Mouse (Mus musculus): ENCODE measurements at regions not wholly inside any gene's neighbourhood (a gene's known extent, or its start where the extent isn't known, plus 50 kb on each side); places are given as distances from the start of the nearest gene placed in this dataset.

DNA sequence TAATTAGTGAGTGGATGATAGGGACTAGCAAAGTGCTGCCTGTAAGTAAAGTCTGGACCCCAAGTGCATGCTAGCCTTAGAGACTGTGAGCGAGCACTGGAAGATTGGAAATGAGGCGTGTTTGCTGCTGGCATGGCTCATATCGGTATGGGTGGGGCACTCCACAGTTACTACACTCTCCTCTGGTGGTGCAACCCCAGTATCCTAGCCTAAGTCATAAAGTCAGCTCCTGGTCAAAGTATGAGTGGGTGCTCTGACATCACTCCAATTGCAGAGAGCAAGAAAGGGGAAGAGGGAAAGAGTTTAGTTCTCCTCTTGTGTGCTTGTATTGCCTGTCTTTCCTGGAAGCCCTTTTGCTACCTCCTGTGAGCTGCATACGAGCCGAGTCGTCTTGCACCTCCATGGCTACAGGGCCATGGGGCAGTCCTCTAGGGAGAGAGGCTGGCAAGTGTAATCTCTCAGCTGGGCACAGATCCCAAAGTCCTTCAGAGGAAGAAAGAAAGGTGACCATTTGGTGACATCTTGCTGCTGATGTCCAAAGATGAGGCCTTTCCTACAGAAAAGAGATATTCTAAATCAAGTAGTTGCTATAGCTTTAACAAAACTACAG is 281.2 kb upstream of the Id2 start:
- Histone ChIP-seq H3K4me3 (ENCODE audit: low read depth, low read length) (no peak overlapping the region), H3K36me3 (ENCODE audit: control insufficient read depth, insufficient read depth) (no peaks in the 10 kb centered on the region), H3K27me3 (ENCODE audit: control insufficient read depth, insufficient read depth, low read depth, low read length) (no peaks in the 10 kb centered on the region), H3K4me1 (ENCODE audit: control insufficient read depth, low read depth, low read length) (no peaks in the 10 kb centered on the region), H3K9me3 (replicated peaks; ENCODE audit: control insufficient read depth, low read length) (no peaks in the 10 kb centered on the region), H3K9ac (ENCODE audit: low read depth, low read length) (no peak overlapping the region), H3K27ac (ENCODE audit: low read length) (no peak overlapping the region), H3K4me2 (ENCODE audit: low read depth, low read length) (no peak overlapping the region)
- WGBS (ENCODE audit: insufficient replicate concordance): 50% methylated on average over 6 of the region's 6 CpGs
- no peak for ATAC-seq (ENCODE audit: low read depth)

DNA sequence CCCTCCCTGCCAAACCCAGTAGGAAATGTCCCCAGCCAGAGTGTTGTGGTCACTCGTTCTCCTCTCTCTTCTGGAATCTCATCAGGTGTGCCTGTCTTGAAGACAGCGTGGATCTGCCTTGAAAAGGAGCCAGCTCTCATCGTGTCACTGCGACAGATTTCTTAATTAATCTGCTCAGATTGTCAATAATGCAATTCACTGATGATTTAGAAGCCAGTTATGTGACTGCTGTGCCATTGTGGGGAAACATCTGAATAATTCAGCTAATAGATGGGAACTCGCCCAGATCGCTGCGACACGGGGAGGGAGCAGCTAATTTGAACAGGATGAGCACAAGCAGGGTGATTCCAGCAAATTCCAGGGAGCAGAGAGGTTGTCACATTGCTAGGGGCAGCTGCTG is 279.5 kb upstream of the Id2 start:
- Histone ChIP-seq H3K9me3 (replicated peaks; ENCODE audit: control insufficient read depth, low read length) (no peaks in the 10 kb centered on the region), H3K27ac (ENCODE audit: low read length) (no peak overlapping the region), H3K27me3 (ENCODE audit: control insufficient read depth, insufficient read depth, low read depth, low read length) (no peaks in the 10 kb centered on the region), H3K36me3 (ENCODE audit: control insufficient read depth, insufficient read depth) (no peaks in the 10 kb centered on the region), H3K4me1 (ENCODE audit: control insufficient read depth, low read depth, low read length) (no peaks in the 10 kb centered on the region), H3K9ac (ENCODE audit: low read depth, low read length) (no peak overlapping the region), H3K4me3 (ENCODE audit: low read depth, low read length) (no peak overlapping the region), H3K4me2 (ENCODE audit: low read depth, low read length) (no peak overlapping the region)
- 62% methylated on average over 8 of the region's 8 CpGs for WGBS (ENCODE audit: insufficient replicate concordance)
- ATAC-seq (ENCODE audit: low read depth): no peak

DNA sequence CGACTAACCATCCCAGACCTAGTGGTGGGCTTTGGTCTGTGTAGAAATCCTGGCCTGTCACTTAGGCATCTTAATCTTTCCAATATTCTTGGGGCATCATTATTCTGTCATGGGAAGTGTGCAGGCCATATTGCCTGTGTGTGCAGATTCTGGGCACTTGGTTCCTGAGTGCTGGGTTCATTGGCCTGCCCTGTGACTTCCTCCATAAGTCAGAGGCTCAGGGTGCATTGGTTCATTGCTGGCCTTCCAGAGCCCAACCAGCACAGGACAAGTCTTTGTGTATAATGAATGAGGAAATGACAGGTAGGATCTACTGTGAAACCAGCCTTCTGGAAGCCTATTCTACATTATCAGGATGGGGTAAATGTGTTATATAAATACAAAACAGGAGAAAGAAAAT is 270.6 kb upstream of the Id2 start:
- 61% methylated on average over 1 of the region's 1 CpGs for WGBS (ENCODE audit: insufficient replicate concordance)
- H3K27ac ChIP-seq (ENCODE audit: low read length): no peak overlapping the region

DNA sequence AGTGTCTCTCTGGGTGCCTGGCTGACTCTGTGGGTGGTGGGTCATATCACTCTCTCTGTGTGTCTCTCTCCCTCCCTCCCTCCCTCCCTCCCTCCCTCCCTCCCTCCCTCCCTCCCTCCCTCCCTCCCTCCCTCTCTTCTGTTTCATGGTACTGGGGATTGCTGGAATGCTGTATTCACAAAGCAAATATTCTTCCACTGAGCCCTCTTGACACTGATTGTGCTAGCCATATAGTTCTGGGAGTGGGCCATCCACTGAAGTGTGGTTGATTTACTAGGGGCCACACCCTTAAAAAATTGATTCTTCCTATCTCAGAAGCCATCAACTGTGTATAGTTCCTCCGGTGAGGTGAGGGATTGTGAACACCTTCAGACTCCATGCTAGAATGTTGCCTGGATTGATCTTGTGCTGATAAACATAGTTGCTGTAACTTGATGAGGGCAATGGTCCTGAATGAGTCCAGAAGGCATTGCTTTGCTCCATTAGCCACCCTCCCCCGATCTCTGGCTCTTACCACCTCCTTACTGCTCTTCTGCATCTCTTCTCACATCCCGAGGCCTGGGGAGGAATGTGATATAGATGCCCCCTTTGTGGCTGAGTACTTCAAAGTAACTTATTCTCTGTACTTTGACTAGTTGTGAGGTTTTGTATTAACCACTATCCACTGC is 268.8 kb upstream of the Id2 start:
- Histone ChIP-seq H3K4me1 (ENCODE audit: control insufficient read depth, low read depth, low read length) (no peaks in the 10 kb centered on the region), H3K9me3 (replicated peaks; ENCODE audit: control insufficient read depth, low read length) (no peaks in the 10 kb centered on the region), H3K4me2 (ENCODE audit: low read depth, low read length) (no peak overlapping the region), H3K27ac (ENCODE audit: low read length) (no peak overlapping the region), H3K9ac (ENCODE audit: low read depth, low read length) (no peak overlapping the region), H3K36me3 (ENCODE audit: control insufficient read depth, insufficient read depth) (no peaks in the 10 kb centered on the region), H3K27me3 (ENCODE audit: control insufficient read depth, insufficient read depth, low read depth, low read length) (no peaks in the 10 kb centered on the region), H3K4me3 (ENCODE audit: low read depth, low read length) (no peak overlapping the region)
- WGBS (ENCODE audit: insufficient replicate concordance): 56% methylated on average over 3 of the region's 3 CpGs
- no peak for ATAC-seq (ENCODE audit: low read depth)

More for the DNA sequence above, 270.6 kb upstream of the Id2 start:
- H3K27me3 ChIP-seq (ENCODE audit: control insufficient read depth, insufficient read depth, low read depth, low read length): no peaks in the 10 kb centered on the region
- H3K4me2 ChIP-seq (ENCODE audit: low read depth, low read length): no peak overlapping the region
- no peaks in the 10 kb centered on the region for H3K36me3 ChIP-seq (ENCODE audit: control insufficient read depth, insufficient read depth)
- H3K4me1 ChIP-seq (ENCODE audit: control insufficient read depth, low read depth, low read length): no peaks in the 10 kb centered on the region
- H3K9me3 ChIP-seq (replicated peaks; ENCODE audit: control insufficient read depth, low read length): no peaks in the 10 kb centered on the region
- H3K9ac ChIP-seq (ENCODE audit: low read depth, low read length): no peak overlapping the region
- ATAC-seq (ENCODE audit: low read depth): no peak
- H3K4me3 ChIP-seq (ENCODE audit: low read depth, low read length): no peak overlapping the region

DNA sequence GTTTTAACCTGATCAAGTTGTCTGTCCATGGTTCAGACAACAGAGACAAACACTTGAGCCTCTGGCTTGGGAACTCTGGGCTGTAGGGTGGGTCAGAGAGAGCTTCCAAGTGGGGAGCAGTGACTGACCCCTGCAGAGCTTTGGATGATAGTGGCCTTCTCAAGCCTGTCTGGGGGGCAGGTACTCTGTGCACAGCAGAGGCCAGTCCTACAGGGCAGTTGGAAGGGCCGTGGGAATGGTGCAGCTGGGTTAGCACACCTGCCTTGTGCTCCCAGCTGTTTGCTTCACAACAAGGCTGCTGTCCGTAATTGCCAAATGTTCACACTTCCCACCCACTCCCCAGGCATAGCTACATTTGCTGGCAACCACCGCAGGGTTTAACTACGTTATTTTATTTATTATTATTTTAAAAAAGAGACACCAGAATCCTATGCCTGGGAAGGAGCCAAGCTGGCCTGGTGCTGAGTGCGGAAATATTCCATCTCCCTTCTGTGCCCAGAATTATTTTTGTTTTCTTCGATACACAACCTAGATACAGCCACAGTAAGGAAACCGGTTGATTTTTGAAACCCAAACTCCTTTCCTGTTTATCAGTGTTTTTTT is 268.1 kb upstream of the Id2 start:
- Histone ChIP-seq H3K27me3 (ENCODE audit: control insufficient read depth, insufficient read depth, low read depth, low read length) (no peaks in the 10 kb centered on the region), H3K4me3 (ENCODE audit: low read depth, low read length) (no peak overlapping the region), H3K36me3 (ENCODE audit: control insufficient read depth, insufficient read depth) (no peaks in the 10 kb centered on the region), H3K9me3 (replicated peaks; ENCODE audit: control insufficient read depth, low read length) (no peaks in the 10 kb centered on the region), H3K27ac (ENCODE audit: low read length) (no peak overlapping the region), H3K4me2 (ENCODE audit: low read depth, low read length) (no peak overlapping the region), H3K9ac (ENCODE audit: low read depth, low read length) (no peak overlapping the region), H3K4me1 (ENCODE audit: control insufficient read depth, low read depth, low read length) (no peaks in the 10 kb centered on the region)
- no peak for ATAC-seq (ENCODE audit: low read depth)
- WGBS (ENCODE audit: insufficient replicate concordance): 52% methylated on average over 7 of the region's 7 CpGs

DNA sequence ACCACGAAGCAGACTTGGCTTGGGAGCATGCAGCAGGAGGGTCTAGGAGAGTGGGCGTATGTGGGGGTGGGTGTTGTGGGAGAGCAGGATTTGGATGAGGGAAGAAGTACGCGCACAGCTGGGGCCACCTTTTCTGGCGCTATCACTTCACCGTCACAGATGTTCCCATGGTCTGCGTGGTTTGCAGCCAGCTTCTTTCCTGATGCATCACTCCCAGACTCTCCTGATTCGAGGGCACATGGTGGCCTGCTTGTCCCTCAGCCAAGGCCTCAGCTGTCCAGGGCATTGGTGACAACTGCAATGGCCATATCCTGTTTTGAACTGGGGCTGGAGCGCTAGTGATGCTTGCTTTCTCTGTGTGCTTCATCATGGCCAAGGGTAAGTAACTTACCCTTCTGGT is 266.9 kb upstream of the Id2 start:
- Histone ChIP-seq H3K4me1 (ENCODE audit: control insufficient read depth, low read depth, low read length) (no peaks in the 10 kb centered on the region), H3K4me3 (ENCODE audit: low read depth, low read length) (no peak overlapping the region), H3K27me3 (ENCODE audit: control insufficient read depth, insufficient read depth, low read depth, low read length) (no peaks in the 10 kb centered on the region), H3K4me2 (ENCODE audit: low read depth, low read length) (no peak overlapping the region), H3K9me3 (replicated peaks; ENCODE audit: control insufficient read depth, low read length) (no peaks in the 10 kb centered on the region), H3K27ac (ENCODE audit: low read length) (no peak overlapping the region), H3K9ac (ENCODE audit: low read depth, low read length) (no peak overlapping the region), H3K36me3 (ENCODE audit: control insufficient read depth, insufficient read depth) (no peaks in the 10 kb centered on the region)
- no peak for ATAC-seq (ENCODE audit: low read depth)
- 66% methylated on average over 9 of the region's 9 CpGs for WGBS (ENCODE audit: insufficient replicate concordance)

DNA sequence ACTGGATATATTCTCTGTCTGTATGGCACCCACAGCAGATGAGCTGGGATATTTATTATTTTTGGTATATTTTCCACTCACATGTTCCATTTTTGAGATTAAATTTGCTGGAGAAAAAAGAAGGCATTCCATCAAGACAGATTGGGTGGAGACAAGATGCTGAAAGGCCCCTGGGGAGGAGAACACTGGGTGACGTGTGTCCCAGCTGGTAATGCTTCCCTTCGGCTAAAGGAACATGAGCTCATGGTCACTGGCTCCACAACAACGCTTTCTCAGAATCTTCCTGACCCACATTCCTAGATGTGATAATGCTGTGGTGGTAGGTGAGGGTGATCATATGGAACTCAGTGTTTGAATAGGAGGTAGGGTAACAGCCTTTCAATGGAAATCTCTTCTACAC is 266.4 kb upstream of the Id2 start:
- Histone ChIP-seq H3K9ac (ENCODE audit: low read depth, low read length) (no peak overlapping the region), H3K4me2 (ENCODE audit: low read depth, low read length) (no peak overlapping the region), H3K27ac (ENCODE audit: low read length) (no peak overlapping the region), H3K36me3 (ENCODE audit: control insufficient read depth, insufficient read depth) (no peaks in the 10 kb centered on the region), H3K4me1 (ENCODE audit: control insufficient read depth, low read depth, low read length) (no peaks in the 10 kb centered on the region), H3K27me3 (ENCODE audit: control insufficient read depth, insufficient read depth, low read depth, low read length) (no peaks in the 10 kb centered on the region), H3K4me3 (ENCODE audit: low read depth, low read length) (no peak overlapping the region), H3K9me3 (replicated peaks; ENCODE audit: control insufficient read depth, low read length) (no peaks in the 10 kb centered on the region)
- ATAC-seq (ENCODE audit: low read depth): no peak
- 68% methylated on average over 3 of the region's 3 CpGs for WGBS (ENCODE audit: insufficient replicate concordance)

DNA sequence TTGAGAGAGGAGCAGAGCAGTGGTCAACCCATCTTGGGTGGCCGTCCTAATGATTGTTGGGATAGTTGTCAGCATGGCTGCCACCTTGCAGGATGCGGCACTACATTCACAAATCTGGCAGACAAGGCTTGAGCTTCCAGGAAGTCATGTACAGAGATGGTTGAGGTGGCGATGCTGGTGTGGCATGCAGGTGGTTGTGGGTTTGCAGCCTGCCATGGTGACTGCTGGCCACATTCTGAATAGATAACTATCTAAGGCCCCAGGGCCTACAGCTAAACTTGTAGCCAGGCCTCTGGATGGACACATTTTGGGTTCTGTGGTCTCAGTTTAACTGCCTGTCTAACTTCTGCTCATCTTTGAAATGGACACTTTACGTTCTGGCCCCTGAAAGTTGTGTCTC is 265.8 kb upstream of the Id2 start:
- WGBS (ENCODE audit: insufficient replicate concordance): 67% methylated on average over 4 of the region's 4 CpGs
- no peak overlapping the region for H3K27ac ChIP-seq (ENCODE audit: low read length)
- no peaks in the 10 kb centered on the region for H3K27me3 ChIP-seq (ENCODE audit: control insufficient read depth, insufficient read depth, low read depth, low read length)
- no peak overlapping the region for H3K4me3 ChIP-seq (ENCODE audit: low read depth, low read length)
- no peaks in the 10 kb centered on the region for H3K9me3 ChIP-seq (replicated peaks; ENCODE audit: control insufficient read depth, low read length)
- H3K9ac ChIP-seq (ENCODE audit: low read depth, low read length): no peak overlapping the region
- no peak for ATAC-seq (ENCODE audit: low read depth)
- no peaks in the 10 kb centered on the region for H3K36me3 ChIP-seq (ENCODE audit: control insufficient read depth, insufficient read depth)
- no peak overlapping the region for H3K4me2 ChIP-seq (ENCODE audit: low read depth, low read length)
- no peaks in the 10 kb centered on the region for H3K4me1 ChIP-seq (ENCODE audit: control insufficient read depth, low read depth, low read length)

DNA sequence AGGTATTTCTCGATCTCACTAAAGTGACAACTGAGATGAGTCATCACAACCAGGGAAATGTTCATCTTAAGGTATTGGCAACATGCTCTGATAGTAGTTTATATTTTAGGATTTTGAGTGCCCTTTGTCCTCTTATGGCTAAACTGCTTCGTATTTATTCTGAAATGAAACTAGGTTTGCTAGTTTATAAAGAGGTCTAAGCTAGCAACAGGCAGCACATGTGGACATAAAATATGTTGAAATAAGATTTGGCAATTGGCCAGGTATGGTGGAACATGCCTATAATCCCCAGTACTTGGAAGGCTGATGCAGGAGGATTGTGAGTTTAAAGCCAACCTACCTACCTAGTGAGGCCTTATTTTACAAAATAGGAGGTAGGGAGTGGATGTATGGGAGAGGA is 263.8 kb upstream of the Id2 start:
- WGBS (ENCODE audit: insufficient replicate concordance): 67% methylated on average over 2 of the region's 2 CpGs

More for the DNA sequence above, 263.8 kb upstream of the Id2 start:
- Histone ChIP-seq H3K9me3 (replicated peaks; ENCODE audit: control insufficient read depth, low read length) (no peaks in the 10 kb centered on the region), H3K27me3 (ENCODE audit: control insufficient read depth, insufficient read depth, low read depth, low read length) (no peaks in the 10 kb centered on the region), H3K9ac (ENCODE audit: low read depth, low read length) (no peak overlapping the region), H3K27ac (ENCODE audit: low read length) (no peak overlapping the region), H3K4me3 (ENCODE audit: low read depth, low read length) (no peak overlapping the region), H3K4me2 (ENCODE audit: low read depth, low read length) (no peak overlapping the region), H3K36me3 (ENCODE audit: control insufficient read depth, insufficient read depth) (no peaks in the 10 kb centered on the region), H3K4me1 (ENCODE audit: control insufficient read depth, low read depth, low read length) (no peaks in the 10 kb centered on the region)
- no peak for ATAC-seq (ENCODE audit: low read depth)
